Mouse (Mus musculus) mesoderm, embryonic 11.5 days (tissue): ENCODE data around the gene Phf11b.
"Not testable (repeated sequence)": the region's sequence is repeated elsewhere in the genome, so short reads cannot be mapped to it uniquely, and the experiment has no call there.

Source experiments
- DNase-seq: peaks from one replicate; pipeline ENCODE4 v3.0.0-alpha.2; 2012; ENCODE audit warnings: low read depth, low spot score

The Phf11b gene

GRCm38 (mm10) chr14:59341189-59341588 lies at the start of gene Phf11b:
TSS of gene Phf11b (minus strand) at chr14:59341351.
- not testable (repeated sequence) for DNase-seq

GRCm38 (mm10) chr14:59390181-59390580 lies 49.0 kb upstream of the Phf11b start:
- not testable (repeated sequence) for DNase-seq

DNA sequence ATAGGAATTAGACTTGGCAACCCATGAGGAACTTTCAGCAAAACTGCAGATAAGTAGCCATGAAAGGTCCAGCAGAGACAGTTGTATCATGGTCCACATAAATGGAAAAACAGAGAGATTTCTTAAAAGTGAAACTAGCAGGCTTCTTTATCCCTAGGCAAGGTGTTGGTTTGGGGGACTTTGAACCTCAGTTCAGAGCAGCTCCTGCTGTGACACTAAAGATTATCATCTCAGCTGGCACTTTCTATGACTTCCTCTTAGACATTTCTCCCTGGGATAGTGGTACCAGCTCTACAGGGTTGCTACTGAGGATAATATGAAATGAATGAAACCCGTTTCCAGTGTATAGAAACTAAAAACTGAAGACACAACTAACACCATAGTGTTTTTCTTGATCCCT lies 48.4 kb upstream of the Phf11b start:
- DNase-seq, result no peak

GRCm38 (mm10) chr14:59370348-59371068 lies 29.4 kb upstream of the Phf11b start:
- DNase-seq, result no peak

GRCm38 (mm10) chr14:59366386-59367105 lies 25.4 kb upstream of the Phf11b start:
- no peak for DNase-seq

DNA sequence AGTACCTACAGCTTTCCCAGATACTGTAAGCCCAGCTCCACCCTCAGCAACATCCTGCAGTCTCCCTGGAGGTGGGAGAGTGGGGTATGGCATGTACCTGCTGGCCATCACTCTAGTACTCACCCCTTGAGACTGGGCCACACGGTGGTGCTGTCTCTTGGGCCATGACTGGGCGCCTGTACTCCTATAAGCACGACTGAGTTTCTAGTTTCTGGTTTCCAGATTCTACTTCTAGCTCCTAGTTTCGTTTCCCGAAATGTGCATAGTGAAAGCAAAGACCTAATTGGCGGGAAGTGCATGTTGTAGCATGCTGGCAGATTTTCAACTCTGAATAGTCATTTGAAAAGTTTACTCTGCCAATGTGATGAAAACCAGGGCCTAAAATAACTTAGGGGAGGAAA lies 24.1 kb upstream of the Phf11b start, which contains the start of gene Phf11d:
Gene Phf11d, minus strand, starts transcription at position 227 of the 401 bp plus-strand sequence.
- no peak for DNase-seq

DNA sequence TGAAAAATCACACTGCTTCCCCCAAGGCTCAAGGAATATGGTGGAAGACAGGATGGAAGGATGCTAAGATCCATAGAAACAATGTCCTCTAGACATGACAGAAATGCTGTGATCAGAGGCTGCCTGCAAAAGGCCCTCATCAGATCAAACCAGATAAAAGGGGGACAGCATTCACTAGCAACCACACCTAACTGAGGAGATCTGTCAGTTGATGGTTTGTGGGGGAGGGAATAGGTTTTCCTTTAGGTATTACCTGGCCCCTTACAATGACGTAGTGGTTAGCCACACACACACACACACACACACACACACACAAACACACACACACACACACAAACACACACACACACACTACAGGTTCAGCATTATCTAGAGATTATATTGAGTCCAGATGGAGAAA lies 1.6 kb downstream of the Phf11b start:
- no peak for DNase-seq

- DNase-seq, result not testable (repeated sequence)
Observed at GRCm38 (mm10) chr14:59336056-59336455, 5.1 kb downstream of the Phf11b start.

DNA sequence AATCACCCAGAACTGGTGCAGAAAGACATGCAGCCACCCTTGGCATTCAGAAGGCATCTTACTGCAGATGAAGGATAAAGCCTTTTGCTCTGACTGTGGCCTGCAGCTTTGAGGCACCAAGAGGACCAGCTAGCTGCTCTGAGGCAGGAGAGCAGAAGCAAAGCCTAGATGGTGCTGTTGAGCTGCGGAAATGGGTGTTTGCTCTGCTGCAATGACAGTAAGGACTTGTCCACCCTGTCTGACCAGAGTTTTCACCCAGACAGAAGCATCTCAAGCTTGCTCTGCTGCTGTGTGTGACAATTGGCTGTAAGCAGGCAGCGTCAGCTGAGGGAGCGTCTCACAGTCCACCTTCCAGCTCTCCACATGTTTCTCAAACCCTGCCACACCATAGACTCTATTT lies 10.7 kb downstream of the Phf11b start:
- peak; percentile 13 for DNase-seq

DNA sequence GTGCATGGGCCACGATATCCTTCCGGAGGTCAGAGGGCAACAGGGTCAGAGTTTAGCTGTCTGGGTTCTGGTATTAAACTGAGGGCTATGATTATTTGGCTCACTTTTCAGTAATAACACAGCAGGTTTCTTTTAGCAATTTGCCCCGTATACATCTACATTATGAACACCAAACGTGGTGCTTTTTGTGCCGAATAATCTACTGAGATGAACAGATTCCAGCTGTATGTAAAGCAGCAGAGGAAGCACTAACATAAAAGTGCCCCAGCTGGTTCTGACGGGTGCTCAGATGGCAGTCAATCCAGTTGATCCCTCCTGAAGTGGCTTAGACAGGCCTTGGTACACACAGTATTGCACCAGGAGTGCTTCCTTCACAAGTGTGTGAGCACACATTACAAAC lies 21.2 kb downstream of the Phf11b start:
- not testable (repeated sequence) for DNase-seq

GRCm38 (mm10) chr14:59319036-59319435 lies 22.1 kb downstream of the Phf11b start:
- DNase-seq, result not testable (repeated sequence)

- DNase-seq, result not testable (repeated sequence)
Observed at GRCm38 (mm10) chr14:59297391-59297790, 43.8 kb downstream of the Phf11b start, which contains the start of gene Phf11a. TSS of gene Phf11a (minus strand) at chr14:59297522.

GRCm38 (mm10) chr14:59291769-59292168 lies 49.4 kb downstream of the Phf11b start:
- DNase-seq, result not testable (repeated sequence)

DNA sequence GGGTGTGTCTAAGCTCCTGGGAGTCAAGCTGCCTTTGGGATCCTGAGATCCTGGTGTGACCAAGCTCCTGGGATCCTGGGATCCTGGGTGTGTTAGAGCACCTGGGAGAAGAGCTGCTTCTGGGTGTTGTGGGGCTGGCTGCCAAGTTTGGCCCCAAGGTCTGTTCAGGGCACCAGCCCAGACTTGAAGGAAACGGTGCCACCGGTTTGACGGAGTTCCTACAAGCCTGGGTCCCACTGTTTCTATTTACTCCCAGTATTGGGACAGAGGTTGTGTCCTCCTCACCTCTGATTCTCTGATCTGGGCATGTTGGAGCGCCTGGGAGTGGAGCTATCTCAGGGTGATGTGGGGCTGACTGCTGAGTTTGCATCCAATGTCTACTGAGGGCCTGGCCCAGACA lies 66.2 kb downstream of the Phf11b start:
- not testable (repeated sequence) for DNase-seq
